Mouse (Mus musculus) myocyte (in vitro differentiated cells): ENCODE data around the gene Ppp1r21. TPM values are rescaled to one million over a fixed set of nuclear protein-coding genes. Genes with fewer than 3 reads are reported as not detected.

Experiments used
- H3K27me3 ChIP-seq: one replicate; pipeline ENCODE4 v1.6.1; 2011; ENCODE audit not compliant: control insufficient read depth, insufficient read depth, insufficient read length
- H3K36me3 ChIP-seq: one replicate; pipeline ENCODE4 v1.6.1; 2011; ENCODE audit not compliant: control insufficient read depth, insufficient read depth
- H3K4me2 ChIP-seq: one replicate; pipeline ENCODE4 v1.6.1; 2011; ENCODE audit warnings: low read depth, control low read depth
- H3K4me3 ChIP-seq: one replicate; pipeline ENCODE4 v1.5.1; 2011; ENCODE audit warnings: mild to moderate bottlenecking, control low read depth, moderate library complexity
- H3K79me2 ChIP-seq: one replicate; pipeline ENCODE4 v1.6.1; 2011; ENCODE audit not compliant: control insufficient read depth, insufficient read depth
- H3ac ChIP-seq: one replicate; pipeline ENCODE4 v1.6.1; 2011; ENCODE audit not compliant: control insufficient read depth, insufficient read length
- CEBPB ChIP-seq: IDR thresholded peaks from 2 replicates; pipeline ENCODE4 v1.6.1; 2011; ENCODE audit warnings: mild to moderate bottlenecking, moderate library complexity; ENCODE audit not compliant: poor library complexity, insufficient read depth, severe bottlenecking
- E2F4 ChIP-seq: IDR thresholded peaks from one replicate; pipeline ENCODE4 v1.6.1; 2011; ENCODE audit warnings: mild to moderate bottlenecking, control low read depth, moderate library complexity; ENCODE audit not compliant: insufficient read depth
- MAX ChIP-seq: IDR thresholded peaks from one replicate; pipeline ENCODE4 v1.6.1; 2011; ENCODE audit warnings: low read depth, mild to moderate bottlenecking, control low read depth
- MYOD1 ChIP-seq, 3 experiments: IDR thresholded peaks; one replicate each; pipeline ENCODE4 v1.6.1; 2011; ENCODE audit warnings: control low read depth in 2 of 3, low read depth in 2 of 3, mild to moderate bottlenecking in 2 of 3, moderate library complexity in 1 of 3; ENCODE audit not compliant: insufficient read length in 2 of 3, control insufficient read depth in 1 of 3
- MYOG ChIP-seq, 3 experiments: IDR thresholded peaks; one replicate each; pipeline ENCODE4 v1.6.1; 2011; ENCODE audit warnings: control low read depth in 2 of 3, low read depth in 2 of 3, mild to moderate bottlenecking in 2 of 3; ENCODE audit not compliant: insufficient read length in 2 of 3, control insufficient read depth in 1 of 3, insufficient read depth in 1 of 3
- POLR2A ChIP-seq: IDR thresholded peaks from one replicate; pipeline ENCODE4 v1.6.1; 2011; ENCODE audit warnings: low read depth, mild to moderate bottlenecking, control low read depth, moderate library complexity; ENCODE audit not compliant: insufficient read length
- POLR2AphosphoS2 ChIP-seq: IDR thresholded peaks from one replicate; pipeline ENCODE4 v1.6.1; 2011; ENCODE audit warnings: low read depth, control low read depth; ENCODE audit not compliant: insufficient read length
- REST ChIP-seq: IDR thresholded peaks from one replicate; pipeline ENCODE4 v1.6.1; 2011; ENCODE audit warnings: mild to moderate bottlenecking, control low read depth, moderate library complexity; ENCODE audit not compliant: insufficient read depth, insufficient read length
- SRF ChIP-seq: IDR thresholded peaks from one replicate; pipeline ENCODE4 v1.6.1; 2011; ENCODE audit warnings: low read depth; ENCODE audit not compliant: control insufficient read depth, insufficient read length
- TCF12 ChIP-seq: IDR thresholded peaks from one replicate; pipeline ENCODE4 v1.6.1; 2011; ENCODE audit warnings: mild to moderate bottlenecking, control low read depth; ENCODE audit not compliant: poor library complexity, insufficient read depth, severe bottlenecking
- TCF3 ChIP-seq: IDR thresholded peaks from one replicate; pipeline ENCODE4 v1.6.1; 2011; ENCODE audit warnings: low read depth, control low read depth; ENCODE audit not compliant: insufficient read length
- USF1 ChIP-seq: IDR thresholded peaks from one replicate; pipeline ENCODE4 v1.6.1; 2011; ENCODE audit warnings: low read depth, mild to moderate bottlenecking, control low read depth, moderate library complexity
- polyA plus RNA-seq: library from polyadenylated mRNA; unstranded; fragments of >200 nt; fragmentation: generic; extraction: Trizol; gene quantifications from one replicate; pipeline ENCODE4 v1.2.1, GENCODE M21; 2012; ENCODE audit warnings: missing spikeins

The Ppp1r21 gene
- polyA plus RNA-seq, 1 experiment: 11.5 TPM

DNA sequence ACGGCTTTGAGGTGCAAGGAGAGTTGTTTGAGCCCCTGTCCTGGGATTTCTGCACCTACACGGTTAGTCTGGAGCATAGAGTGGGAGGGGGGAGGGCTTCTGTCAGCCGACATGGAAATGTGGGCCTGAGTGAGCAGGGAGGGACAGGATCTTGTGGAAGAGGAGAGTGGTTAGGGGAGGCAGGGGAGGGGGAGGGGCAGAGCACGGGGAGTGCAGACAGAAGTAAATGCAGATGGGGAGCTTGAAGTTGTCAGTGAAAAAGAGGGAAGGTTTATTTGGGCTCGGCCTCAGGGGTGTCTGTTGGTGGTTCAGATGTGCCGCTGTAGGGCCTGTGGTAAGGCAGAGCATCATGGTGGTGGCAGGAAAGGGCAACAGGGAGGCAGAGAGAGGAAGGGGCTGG, 22.6 kb downstream of the Ppp1r21 start:
- Histone ChIP-seq H3K4me3 (no peak overlapping the region), H3K4me2 (no peak overlapping the region), H3K27me3 (no peaks in the 10 kb centered on the region), H3K36me3 (peaks cover 5% of the 10 kb centered on the region), H3ac (no peak overlapping the region), H3K79me2 (no peaks in the 10 kb centered on the region)
- TF ChIP-seq CEBPB (no peak), USF1 (no peak), REST (no peak), TCF3 (no peak), POLR2AphosphoS2 (no peak), SRF (no peak), MYOD1 (IDR thresholded peaks at IDR 0.05; ENCODE audit: control insufficient read depth in 1 of 3, insufficient read length in 2 of 3, low read depth in 2 of 3) (no peak), POLR2A (no peak)

GRCm38 (mm10) chr17:88553001-88553449, 23.1 kb downstream of the Ppp1r21 start:
- Histone ChIP-seq H3K4me2 (no peak overlapping the region), H3K79me2 (no peaks in the 10 kb centered on the region), H3K36me3 (peaks cover 3% of the 10 kb centered on the region), H3ac (no peak overlapping the region), H3K4me3 (no peak overlapping the region), H3K27me3 (no peaks in the 10 kb centered on the region)
- TF ChIP-seq E2F4 (no peak), POLR2A (no peak), REST (no peak), MYOG (IDR thresholded peaks at IDR 0.05; ENCODE audit: control insufficient read depth in 1 of 3, insufficient read depth in 1 of 3, insufficient read length in 2 of 3, low read depth in 2 of 3) (no peak), SRF (no peak), CEBPB (no peak), MYOD1 (IDR thresholded peaks at IDR 0.05; ENCODE audit: control insufficient read depth in 1 of 3, insufficient read length in 2 of 3, low read depth in 2 of 3) (no peak), MAX (no peak), TCF12 (no peak), USF1 (no peak)

- Histone ChIP-seq H3K79me2 (no peaks in the 10 kb centered on the region), H3K4me2 (no peak overlapping the region), H3K27me3 (no peaks in the 10 kb centered on the region), H3ac (no peak overlapping the region), H3K4me3 (no peak overlapping the region), H3K36me3 (peaks cover 2% of the 10 kb centered on the region)
- TF ChIP-seq USF1: no peak
- no peak for TF ChIP-seq MAX
- no peak for TF ChIP-seq REST
- no peak for TF ChIP-seq POLR2A
- no peak for TF ChIP-seq SRF
- TF ChIP-seq MYOD1 (IDR thresholded peaks at IDR 0.05; ENCODE audit: control insufficient read depth in 1 of 3, insufficient read length in 2 of 3, low read depth in 2 of 3): no peak
- TF ChIP-seq TCF12: no peak
Measured at GRCm38 (mm10) chr17:88553473-88554087, 23.7 kb downstream of the Ppp1r21 start.

GRCm38 (mm10) chr17:88556176-88556575, 26.3 kb downstream of the Ppp1r21 start:
- H3K4me3 ChIP-seq: no peak overlapping the region
- no peak overlapping the region for H3ac ChIP-seq
- H3K79me2 ChIP-seq: no peaks in the 10 kb centered on the region
- no peak for TF ChIP-seq POLR2A
- TF ChIP-seq REST: no peak
- no peak for TF ChIP-seq E2F4
- TF ChIP-seq USF1: no peak
- no peak for TF ChIP-seq MAX
- no peak for TF ChIP-seq CEBPB
- TF ChIP-seq MYOG (IDR thresholded peaks at IDR 0.05; ENCODE audit: control insufficient read depth in 1 of 3, insufficient read depth in 1 of 3, insufficient read length in 2 of 3, low read depth in 2 of 3): no peak
- TF ChIP-seq TCF3: no peak
- no peak for TF ChIP-seq TCF12
- TF ChIP-seq SRF: no peak
- no peak for TF ChIP-seq MYOD1 (IDR thresholded peaks at IDR 0.05; ENCODE audit: control insufficient read depth in 1 of 3, insufficient read length in 2 of 3, low read depth in 2 of 3)
- TF ChIP-seq POLR2AphosphoS2: no peak
- H3K4me2 ChIP-seq: no peak overlapping the region
- H3K36me3 ChIP-seq: no peaks in the 10 kb centered on the region
- no peaks in the 10 kb centered on the region for H3K27me3 ChIP-seq

DNA sequence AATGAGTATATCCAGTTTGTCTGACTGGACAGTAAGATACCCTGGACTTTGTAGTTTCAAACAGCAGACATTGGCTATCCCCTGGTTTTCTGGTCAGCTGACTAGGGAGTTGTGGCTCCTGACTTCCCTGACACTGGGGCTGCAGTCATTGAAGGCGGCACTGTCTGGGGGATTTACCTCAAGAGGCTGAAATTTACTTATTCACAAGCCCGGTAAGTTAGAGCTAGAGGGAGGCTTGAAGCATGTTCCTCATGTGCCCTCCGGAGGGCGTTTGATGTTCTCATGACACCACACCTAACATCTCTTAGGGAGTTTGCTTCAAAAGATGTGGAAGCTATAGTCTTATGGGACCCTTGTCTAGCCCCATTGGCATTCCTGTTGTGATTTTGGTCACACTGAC, 26.8 kb downstream of the Ppp1r21 start:
- no peaks in the 10 kb centered on the region for H3K36me3 ChIP-seq
- no peak overlapping the region for H3ac ChIP-seq
- H3K4me3 ChIP-seq: no peak overlapping the region
- TF ChIP-seq SRF (no peak), MYOD1 (IDR thresholded peaks at IDR 0.05; ENCODE audit: control insufficient read depth in 1 of 3, insufficient read length in 2 of 3, low read depth in 2 of 3) (no peak), E2F4 (no peak), POLR2A (no peak), TCF12 (no peak), TCF3 (no peak), REST (no peak), MYOG (IDR thresholded peaks at IDR 0.05; ENCODE audit: control insufficient read depth in 1 of 3, insufficient read depth in 1 of 3, insufficient read length in 2 of 3, low read depth in 2 of 3) (no peak), USF1 (no peak), POLR2AphosphoS2 (no peak), CEBPB (no peak), MAX (no peak)
- H3K4me2 ChIP-seq: no peak overlapping the region
- H3K27me3 ChIP-seq: no peaks in the 10 kb centered on the region
- no peaks in the 10 kb centered on the region for H3K79me2 ChIP-seq
